In genomic region chr7:6159604-6160003, GRCm38 (mm10) we compare ENCODE assay signal across 25 mouse cellular contexts. TPM values are rescaled to one million over a fixed set of nuclear protein-coding genes. Genes with fewer than 3 reads are reported as not detected.
DNase-seq lines count a peak whose midpoint lies in the region; ATAC-seq lines count a peak whose summit lies in the region.
"Had no signal": no experiment of that assay in that cellular context is flagged by ENCODE, and none has a peak within 500 bp of the region (broad histone marks: within the 10 kb centered on the region; RNA-seq: fewer than 3 reads in every experiment).

No protein-coding gene starts in this region.

- no peaks in the 10 kb centered on the region for H3K36me3 ChIP-seq in limb, embryonic 13.5 days
- no peaks in the 10 kb centered on the region for H3K36me3 ChIP-seq in limb, embryonic 10.5 days
- H3K36me3 ChIP-seq in stomach, embryonic 16.5 days (ENCODE audit: control insufficient read depth, insufficient read depth, low read length) = no peaks in the 10 kb centered on the region
- H3K36me3 ChIP-seq: heart, embryonic 10.5 days; hindbrain, embryonic 12.5 days had no signal

- H3K9me3 ChIP-seq in limb, embryonic 13.5 days = no peaks in the 10 kb centered on the region
- H3K9me3 ChIP-seq in limb, embryonic 10.5 days (replicated peaks) = no peaks in the 10 kb centered on the region
- no peaks in the 10 kb centered on the region for H3K9me3 ChIP-seq in stomach, embryonic 16.5 days (replicated peaks; ENCODE audit: control insufficient read depth, low read length)
- H3K9me3 ChIP-seq: heart, embryonic 10.5 days; hindbrain, embryonic 12.5 days had no signal

- H3K9ac ChIP-seq in limb, embryonic 13.5 days = 0 out of 2 replicates have a peak overlapping the region, but pooled peaks have one; percentile 4
- H3K9ac ChIP-seq in stomach, embryonic 16.5 days (ENCODE audit: low read length) = no peak overlapping the region
- H3K9ac ChIP-seq: forebrain, postnatal 0 days; hindbrain, embryonic 12.5 days had no signal

- peak; percentile 57 for DNase-seq in heart, adult 11 months
- DNase-seq in heart, adult 9 months (ENCODE audit: low spot score in 2 of 2) = no peak
- no peak for DNase-seq in limb, embryonic 10.5 days (ENCODE audit: low spot score)
- no peak for DNase-seq in layer of hippocampus, postnatal 10 days (ENCODE audit: low spot score in 2 of 2)
- no peak for DNase-seq in frontal cortex, adult 2 months (ENCODE audit: extremely low spot score in 1 of 2, low spot score in 1 of 2)
- DNase-seq: adrenal gland, postnatal 14 days; cerebellum, adult 11-12 months; cerebellum, adult 9-10 months; cerebellum, postnatal 36 days; forebrain, postnatal 0 days; gastrocnemius, adult 2 months; gastrocnemius, postnatal 25 days; heart, postnatal 10 days; heart, postnatal 4 days had no signal

- no peak overlapping the region for H3K27ac ChIP-seq in limb, embryonic 13.5 days
- no peak overlapping the region for H3K27ac ChIP-seq in limb, embryonic 10.5 days
- H3K27ac ChIP-seq in stomach, embryonic 16.5 days (ENCODE audit: low read length) = 0 out of 2 replicates have a peak overlapping the region, but pooled peaks have one; percentile 27
- H3K27ac ChIP-seq: gastrocnemius, adult 2 months; heart, embryonic 10.5 days; hindbrain, embryonic 12.5 days had no signal

- WGBS in limb, embryonic 13.5 days = 76% methylated on average over 3 of the region's 3 CpGs
- 83% methylated on average over 3 of the region's 3 CpGs for WGBS in limb, embryonic 10.5 days
- WGBS in stomach, embryonic 16.5 days = 74% methylated on average over 3 of the region's 3 CpGs

- no peak overlapping the region for H3K4me2 ChIP-seq in limb, embryonic 13.5 days (replicated peaks)
- no peak overlapping the region for H3K4me2 ChIP-seq in stomach, embryonic 16.5 days (ENCODE audit: low read depth, low read length)
- H3K4me2 ChIP-seq: hindbrain, embryonic 12.5 days had no signal

- peaks cover 10% of the 10 kb centered on the region for H3K4me1 ChIP-seq in limb, embryonic 13.5 days
- H3K4me1 ChIP-seq in limb, embryonic 10.5 days = peaks cover 10% of the 10 kb centered on the region
- H3K4me1 ChIP-seq in stomach, embryonic 16.5 days (ENCODE audit: control insufficient read depth, insufficient read depth, low read length) = peaks cover 10% of the 10 kb centered on the region

- no peak overlapping the region for H3K4me3 ChIP-seq in limb, embryonic 13.5 days
- H3K4me3 ChIP-seq in limb, embryonic 10.5 days = no peak overlapping the region
- no peak overlapping the region for H3K4me3 ChIP-seq in stomach, embryonic 16.5 days (replicated peaks; ENCODE audit: low read length)
- H3K4me3 ChIP-seq: gastrocnemius, adult 2 months; heart, embryonic 10.5 days; hindbrain, embryonic 12.5 days had no signal

- ATAC-seq in limb, embryonic 13.5 days (ENCODE audit: low FRiP score, low read depth) = no peak
- no peak for ATAC-seq in stomach, embryonic 16.5 days (ENCODE audit: insufficient read depth, low FRiP score)
- ATAC-seq: activated CD4-positive, CD25-positive, alpha-beta regulatory T cell, adult 4 months; forebrain, postnatal 0 days; Patski had no signal

- no peaks in the 10 kb centered on the region for H3K27me3 ChIP-seq in limb, embryonic 13.5 days
- H3K27me3 ChIP-seq in limb, embryonic 10.5 days (ENCODE audit: low read depth, poor library complexity, severe bottlenecking) = no peaks in the 10 kb centered on the region
- no peaks in the 10 kb centered on the region for H3K27me3 ChIP-seq in stomach, embryonic 16.5 days (ENCODE audit: control insufficient read depth, insufficient read depth, low read length)
- H3K27me3 ChIP-seq: CH12.LX; hindbrain, embryonic 12.5 days; Patski had no signal

RNA-seq across cellular contexts. Expression of gene Zfp787, which starts 3.8 kb away (rescaled TPM):
- polyA plus RNA-seq in limb, embryonic 13.5 days (2015; fragmentation: Nextera tagmentation; extraction: Ambion mirVana) = 24.2 and 24.4 TPM in 2 replicates
- 29.8 and 32.4 TPM in 2 replicates for polyA plus RNA-seq in limb, embryonic 10.5 days (2016; fragmentation: Nextera tagmentation; extraction: Ambion mirVana)
- polyA plus RNA-seq in stomach, embryonic 16.5 days (2015; fragmentation: Nextera tagmentation; extraction: Ambion mirVana) = 15.0 and 22.0 TPM in 2 replicates
- total RNA-seq in layer of hippocampus, postnatal 10 days (2021) = 10 to 100 TPM; 27.1 to 32.7 TPM
- 33.4 and 33.9 TPM in 2 replicates for polyA plus RNA-seq in frontal cortex, adult 2 months (2012; rRNA removed)

RNA-seq across cellular contexts. Expression of gene Zfp444, which starts 12.4 kb away (rescaled TPM):
- polyA plus RNA-seq in limb, embryonic 13.5 days (2015; fragmentation: Nextera tagmentation; extraction: Ambion mirVana) = 74.0 and 75.9 TPM in 2 replicates
- 85.6 and 88.3 TPM in 2 replicates for polyA plus RNA-seq in limb, embryonic 10.5 days (2016; fragmentation: Nextera tagmentation; extraction: Ambion mirVana)
- 28.8 and 32.7 TPM in 2 replicates for polyA plus RNA-seq in stomach, embryonic 16.5 days (2015; fragmentation: Nextera tagmentation; extraction: Ambion mirVana)
- 10 to 100 TPM; 55.9 to 65.8 TPM for total RNA-seq in layer of hippocampus, postnatal 10 days (2021)
- 49.2 and 50.3 TPM in 2 replicates for polyA plus RNA-seq in frontal cortex, adult 2 months (2012; rRNA removed)

RNA-seq across cellular contexts. Expression of gene Galp, which starts 37.3 kb away (rescaled TPM):
- polyA plus RNA-seq in limb, embryonic 13.5 days (2015; fragmentation: Nextera tagmentation; extraction: Ambion mirVana) = not detected in 2 replicates
- polyA plus RNA-seq in limb, embryonic 10.5 days (2016; fragmentation: Nextera tagmentation; extraction: Ambion mirVana) = not detected in 2 replicates
- polyA plus RNA-seq in stomach, embryonic 16.5 days (2015; fragmentation: Nextera tagmentation; extraction: Ambion mirVana) = not detected in 2 replicates
- not detected for total RNA-seq in layer of hippocampus, postnatal 10 days (2021)
- not detected in 2 replicates for polyA plus RNA-seq in frontal cortex, adult 2 months (2012; rRNA removed)
- total RNA-seq: adrenal gland, adult 18-20 months; adrenal gland, postnatal 14 days; CH12.LX; forebrain, postnatal 0 days; gastrocnemius, adult 2 months; gastrocnemius, postnatal 25 days; granulocyte monocyte progenitor cell, adult 5-6 weeks; heart, postnatal 10 days; heart, postnatal 4 days had no signal
- polyA plus RNA-seq: activated CD4-positive, CD25-positive, alpha-beta regulatory T cell, adult 4 months; forebrain, embryonic 11.5 days; forebrain, postnatal 0 days; heart, embryonic 10.5 days; heart, embryonic 14.5 days; hindbrain, embryonic 12.5 days; Patski had no signal
